Mouse (Mus musculus): ENCODE results near the gene D6Ertd527e. TPM values are rescaled to one million over a fixed set of nuclear protein-coding genes. Genes with fewer than 3 reads are reported as not detected.

Gene D6Ertd527e
- total RNA-seq, 2 experiments from 2014 or later = 0.26 TPM; not detected in 1

DNA sequence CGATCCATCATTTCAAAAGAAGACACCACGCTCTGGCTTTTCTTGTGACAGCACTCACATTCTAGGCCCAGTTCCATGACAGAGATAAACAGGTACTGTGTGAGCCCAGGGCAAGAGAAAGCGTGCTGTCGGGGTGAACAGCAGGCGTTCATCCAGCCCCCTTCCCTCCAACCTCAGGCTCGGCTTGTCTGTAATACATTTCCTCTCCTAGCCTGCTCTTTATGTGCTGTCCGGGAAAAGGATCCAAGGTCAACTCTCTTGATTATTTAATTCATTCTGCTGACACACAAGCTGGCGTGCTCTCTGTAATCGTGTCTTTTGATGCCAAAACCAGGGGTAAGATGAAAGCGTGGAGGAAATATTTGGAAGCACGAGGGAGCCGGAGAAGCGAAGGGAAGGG lies 39.0 kb downstream of the D6Ertd527e start:
- intact Hi-C loops (cut with DNase I) = no loop called here
- no peak for DNase-seq

DNA sequence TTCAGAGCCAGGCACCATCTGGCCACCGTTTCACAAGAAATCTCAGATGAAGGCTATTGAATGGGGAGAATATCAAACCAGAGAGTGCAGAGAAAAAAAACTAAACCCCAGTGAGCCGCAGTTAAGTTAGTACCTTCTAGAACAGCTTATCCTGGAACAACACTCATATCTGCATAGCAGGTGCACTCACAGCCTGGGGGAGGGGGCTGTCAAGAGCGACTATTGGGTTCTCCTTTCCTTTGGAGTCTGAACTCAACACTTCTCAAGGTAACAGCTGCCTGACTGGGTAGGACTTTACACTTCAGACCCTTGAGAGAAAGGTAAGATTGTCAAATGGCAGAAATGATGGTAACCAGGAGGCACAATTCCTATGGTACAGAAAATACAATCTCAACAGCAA lies 43.4 kb downstream of the D6Ertd527e start:
- intact Hi-C loops (cut with DNase I) = no loop called here
- DNase-seq = no peak

DNA sequence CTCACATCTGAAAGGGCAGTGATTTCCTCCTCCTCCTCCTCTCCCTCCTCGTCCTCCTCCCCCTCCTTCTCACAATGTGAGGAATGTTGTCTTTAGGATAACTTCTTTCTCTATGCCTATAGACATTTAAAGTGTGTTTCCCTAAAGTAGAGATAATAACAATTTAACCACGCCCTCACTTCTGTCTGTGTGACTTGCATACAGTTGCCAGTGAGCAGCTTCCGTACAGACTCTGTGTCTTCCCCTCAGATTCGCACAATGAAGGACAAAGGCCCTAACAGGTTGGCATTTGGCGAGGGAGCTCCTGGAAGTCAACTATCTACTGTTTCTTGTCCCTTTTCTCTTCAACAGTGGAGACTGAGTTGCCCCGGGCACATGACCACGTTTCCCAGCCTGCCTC lies 45.9 kb downstream of the D6Ertd527e start:
- no peak for DNase-seq
- intact Hi-C loops (cut with DNase I) = no loop called here

DNA sequence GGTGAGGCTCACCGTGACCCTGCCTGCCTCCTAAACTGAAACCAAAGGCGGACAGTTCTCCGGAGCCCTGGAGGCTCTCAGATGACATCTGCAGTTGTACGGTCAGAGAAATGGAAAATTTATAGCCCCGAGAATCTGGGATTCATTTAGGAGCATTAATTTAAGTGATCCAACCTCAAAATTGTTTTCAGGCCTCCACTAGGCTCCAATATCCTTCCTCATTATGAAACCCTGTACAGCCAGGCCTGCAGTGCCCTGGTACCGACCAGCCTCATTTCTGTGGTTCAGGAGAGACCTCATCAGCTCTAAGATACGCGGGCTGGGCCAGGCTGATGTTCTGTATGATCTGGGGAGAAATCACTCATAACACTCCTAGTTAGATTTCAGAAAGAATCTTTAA lies 46.9 kb downstream of the D6Ertd527e start:
- DNase-seq = no peak
- intact Hi-C loops (cut with DNase I) = no loop called here

DNA sequence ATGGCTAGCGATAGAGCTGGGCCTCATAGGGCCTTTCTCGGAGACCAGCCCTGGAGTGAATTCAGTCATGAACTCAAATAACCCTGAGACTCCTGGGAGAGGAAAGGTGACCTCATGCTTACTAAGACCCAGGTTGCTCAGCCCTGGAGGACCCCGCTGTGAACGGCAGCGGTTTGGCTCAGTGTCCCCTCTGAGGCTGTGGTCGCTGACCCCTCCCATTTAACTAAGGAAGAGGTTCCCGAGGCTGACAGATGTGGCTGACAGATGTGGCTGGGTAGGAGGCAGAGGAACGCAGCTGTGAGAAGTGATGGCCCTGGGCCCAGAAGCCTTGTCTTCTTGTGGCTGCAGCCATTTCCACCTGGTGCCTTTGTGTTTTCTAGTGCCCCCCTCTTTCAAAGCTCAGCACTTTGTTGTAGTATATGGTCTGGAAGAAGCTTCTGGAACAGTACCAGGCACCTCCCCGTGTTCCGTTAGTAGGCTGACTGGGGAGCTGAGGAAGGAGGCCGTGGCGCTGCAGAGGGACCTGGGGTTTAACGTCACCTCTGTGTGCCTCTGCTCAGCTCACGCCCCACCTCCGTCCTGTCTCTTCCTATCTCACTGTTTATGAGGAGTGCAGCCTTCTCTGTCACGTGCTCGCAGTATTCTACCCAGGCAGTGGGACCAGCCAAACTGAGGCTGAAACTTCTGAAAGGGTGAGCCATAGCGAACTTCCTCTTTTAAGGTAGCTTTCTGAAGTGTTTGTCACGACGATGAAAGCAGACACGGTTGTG lies 48.1 kb downstream of the D6Ertd527e start:
- no peak for DNase-seq
- intact Hi-C loops (cut with DNase I) = no loop called here

DNA sequence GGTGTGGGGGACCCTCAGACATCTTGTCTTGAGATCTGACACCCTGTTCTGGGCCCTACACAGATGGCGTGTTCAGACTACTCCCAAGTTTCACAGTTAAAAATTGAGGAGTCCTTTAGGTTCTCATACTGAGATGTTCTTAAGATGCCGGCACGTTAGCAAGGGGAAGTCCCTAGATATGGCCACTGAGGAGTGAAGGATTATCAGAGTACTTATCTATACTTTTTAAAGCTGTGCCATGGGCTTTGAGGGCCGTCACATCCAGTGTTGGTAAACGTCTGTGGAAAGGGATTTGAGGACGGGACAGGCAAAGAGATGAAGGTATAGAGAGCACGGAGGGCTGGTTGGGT lies 48.7 kb downstream of the D6Ertd527e start:
- intact Hi-C loops (cut with DNase I) = no loop called here
- no peak for DNase-seq

DNA sequence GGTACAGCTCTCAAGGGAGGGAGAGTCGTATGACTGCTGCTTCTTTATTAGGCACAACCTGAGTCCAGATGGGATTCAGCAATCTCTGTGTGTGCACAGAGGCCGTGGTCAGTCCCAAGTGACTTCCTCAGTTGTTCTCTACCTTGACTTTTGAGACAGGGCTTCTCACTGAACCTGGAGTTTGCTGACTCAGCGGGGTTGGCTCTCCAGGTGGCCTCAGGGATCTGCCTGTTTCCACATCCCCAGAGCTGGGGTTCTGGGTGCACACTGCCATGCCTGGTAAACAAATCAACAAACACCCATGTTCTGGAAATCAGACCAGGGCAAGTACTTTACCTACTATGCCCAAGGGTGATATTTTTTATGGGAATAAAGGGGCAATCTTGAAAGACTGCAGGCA lies 49.3 kb downstream of the D6Ertd527e start:
- no peak for DNase-seq
- intact Hi-C loops (cut with DNase I) = no loop called here

DNA sequence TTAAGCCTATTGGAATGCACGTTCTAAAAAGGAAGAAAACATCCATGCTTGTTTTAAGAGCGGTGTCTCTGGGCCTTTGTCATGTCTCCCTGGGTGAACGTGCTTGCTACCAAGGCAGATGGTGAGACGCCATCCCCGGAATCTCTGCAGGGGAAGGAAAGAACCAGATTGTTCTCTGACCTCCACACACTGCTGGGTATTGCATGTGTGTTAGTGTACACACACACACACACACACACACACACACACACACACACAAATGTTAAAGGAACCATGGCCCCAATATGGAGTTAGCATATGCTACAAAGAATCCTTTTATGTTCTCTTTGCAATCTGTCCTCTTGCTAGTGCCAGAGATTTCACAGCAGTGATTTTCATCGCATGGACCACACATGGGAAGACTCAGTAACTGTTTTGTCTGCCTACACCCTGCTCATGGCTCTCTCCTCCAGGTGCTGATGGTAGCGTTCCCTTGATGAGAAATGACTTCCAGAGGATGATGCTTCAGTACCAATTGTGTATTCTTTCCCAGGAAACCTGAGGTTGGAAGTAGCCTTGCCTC lies 53.6 kb downstream of the D6Ertd527e start:
- intact Hi-C loops (cut with DNase I) = no loop called here
- no peak for DNase-seq

DNA sequence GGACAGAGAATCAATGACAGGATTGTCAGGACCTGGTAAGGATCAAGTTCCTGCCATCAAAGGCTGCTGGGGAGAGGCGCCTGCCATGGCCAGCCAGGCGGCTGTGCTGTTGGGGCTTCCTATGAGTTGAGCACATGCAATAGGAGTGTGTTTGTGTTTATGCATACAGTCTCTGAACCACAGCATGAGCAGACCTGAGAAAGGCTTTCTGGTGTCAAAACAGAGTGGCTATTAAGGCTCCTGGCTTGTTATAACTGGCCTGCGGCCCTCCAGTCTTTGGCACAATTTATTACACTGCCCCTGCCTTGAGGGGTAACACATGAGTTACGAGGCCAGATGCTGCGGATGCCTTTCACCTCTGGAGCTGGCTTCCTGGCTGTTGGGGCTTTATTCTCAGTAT lies 55.6 kb downstream of the D6Ertd527e start:
- no peak for DNase-seq
- intact Hi-C loops (cut with DNase I) = no loop called here

DNA sequence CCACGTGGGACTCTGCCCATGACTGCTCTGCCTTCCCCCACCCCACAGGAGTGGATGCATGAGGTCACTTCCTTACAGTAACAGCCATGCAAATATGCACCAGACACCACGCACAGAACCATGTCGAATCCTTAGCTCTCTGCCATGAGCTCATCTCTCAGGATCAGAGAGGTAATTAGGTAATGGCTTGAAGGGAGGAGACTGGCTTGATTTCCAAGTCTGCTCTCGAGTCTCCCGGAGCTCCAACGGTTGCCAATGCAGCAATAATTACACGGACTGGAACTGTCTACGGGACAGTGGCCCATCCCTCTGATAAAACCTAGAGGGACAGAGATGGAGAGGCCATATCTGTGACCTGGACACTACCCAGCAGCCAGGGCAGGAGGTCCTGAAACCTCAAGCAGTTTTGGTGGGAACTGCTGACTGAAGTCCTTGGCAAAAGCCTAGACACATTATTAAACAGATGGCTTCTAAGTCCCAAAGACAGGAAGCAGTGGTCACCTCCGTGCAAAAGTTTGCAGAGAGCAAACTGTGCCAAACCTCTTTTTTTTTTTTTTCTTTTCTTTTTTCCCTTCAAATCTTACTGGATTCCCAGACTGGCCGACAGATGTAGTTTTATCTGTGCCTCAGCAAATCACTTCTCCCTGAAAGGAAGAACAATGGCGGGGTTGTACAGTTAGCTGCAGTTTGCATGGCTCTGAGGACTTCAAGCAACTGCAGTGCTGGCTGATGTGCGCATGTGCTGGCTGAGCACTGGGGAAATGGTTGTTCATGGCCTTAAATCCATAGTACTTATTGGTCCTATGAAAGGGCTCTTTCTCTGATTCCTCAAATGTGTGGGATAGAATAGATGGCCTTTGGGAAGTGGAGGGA lies 57.1 kb downstream of the D6Ertd527e start:
- intact Hi-C loops (cut with DNase I) = no loop called here
- DNase-seq = no peak

Other genes starting within 250 kb of the D6Ertd527e start
- gene Nfu1, start 95.5 kb upstream of the D6Ertd527e start, total RNA-seq (2021) = 10 to 100 TPM; 61.7 to 61.8 TPM
- gene Gfpt1, start 61.9 kb upstream of the D6Ertd527e start, total RNA-seq (2021) = 10 to 100 TPM; 89.1 to 91.0 TPM
- 10 to 100 TPM; 20.9 to 28.4 TPM for gene Antxr1, start 231.1 kb downstream of the D6Ertd527e start, total RNA-seq (2021)
- gene Gkn1, start 246.2 kb downstream of the D6Ertd527e start, total RNA-seq (2021) = not detected